Mouse (Mus musculus) liver, embryonic 14.5 days (tissue): ENCODE data around the gene Itpkb.

Experiments
- CTCF ChIP-seq: IDR thresholded peaks from 2 replicates; pipeline ENCODE4 v1.5.1; 2016; ENCODE audit warnings: antibody characterized with exemption, low read depth, control low read depth
- EP300 ChIP-seq: IDR thresholded peaks from 2 replicates; pipeline ENCODE4 v1.6.1; 2016; ENCODE audit warnings: antibody characterized with exemption, low read depth

DNA sequence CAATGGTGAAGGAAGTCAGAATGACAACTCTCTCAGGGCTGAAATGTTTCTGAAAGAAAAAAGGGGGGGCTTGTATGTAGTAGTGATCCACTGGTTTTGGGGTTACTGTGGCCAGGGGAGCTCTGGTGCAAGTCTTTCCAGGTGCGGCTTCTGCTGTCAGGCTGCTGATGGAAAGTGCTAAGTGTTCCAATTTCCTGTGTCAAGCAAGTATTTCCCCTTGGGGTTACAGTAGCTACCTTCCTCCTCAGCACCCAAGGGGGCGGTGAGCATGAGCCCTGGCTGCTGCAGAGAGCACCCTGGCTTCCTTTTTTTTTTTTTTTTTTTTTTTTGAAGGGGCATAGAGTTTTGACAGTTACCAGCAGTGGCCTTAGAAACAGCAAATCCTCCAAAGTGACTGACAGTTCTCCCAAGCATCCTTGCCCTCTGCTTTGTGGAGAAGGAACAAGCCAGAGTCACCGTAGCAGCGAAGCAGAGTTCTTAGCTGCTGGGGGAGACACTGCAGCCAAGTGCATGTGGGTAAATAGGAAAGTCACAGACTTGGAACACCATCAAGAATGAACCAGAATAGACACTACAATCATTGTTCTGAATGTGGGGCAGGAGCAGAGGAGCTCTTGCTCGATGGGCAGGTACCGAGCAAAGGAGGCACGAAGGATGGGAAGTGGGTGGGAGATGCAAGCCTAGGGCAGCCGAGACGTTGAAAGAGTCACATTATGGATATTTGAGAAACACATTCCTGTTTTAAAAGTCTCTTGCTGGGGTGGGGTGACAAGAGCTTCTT is 62.9 kb downstream of the Itpkb start:
- TF ChIP-seq CTCF (no peak), EP300 (no peak)
